Comparison of ENCODE assay signal across 14 mouse cellular contexts in the genomic region with DNA sequence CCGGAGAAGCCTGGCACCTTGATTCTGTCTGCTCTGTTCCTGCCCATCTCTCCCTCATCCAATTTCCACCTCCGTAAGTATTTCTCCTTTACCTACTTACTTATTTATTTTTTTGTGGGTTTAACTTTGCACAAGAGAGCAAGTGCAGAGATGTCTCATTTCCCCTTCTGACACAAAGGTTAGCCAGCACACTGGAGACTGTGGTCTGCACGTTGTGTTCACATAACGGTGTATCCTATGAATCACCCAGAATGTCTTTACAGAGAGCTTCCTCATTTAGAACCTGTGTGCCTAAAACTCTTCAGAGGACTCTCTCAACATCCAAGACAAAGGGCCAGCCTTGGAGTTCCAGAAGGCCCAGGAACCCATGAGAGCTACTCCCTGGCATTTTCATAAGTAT.
"Had no signal": no experiment of that assay in that cellular context is flagged by ENCODE, and none has a peak within 500 bp of the region (broad histone marks: within the 10 kb centered on the region; RNA-seq: fewer than 3 reads in every experiment).

No protein-coding gene starts in this region.

- H3K27ac ChIP-seq: limb, embryonic 15.5 days; liver, embryonic 13.5 days; midbrain, embryonic 10.5 days; neural tube, embryonic 12.5 days; stomach, embryonic 15.5 days had no signal

- H3K4me1 ChIP-seq: limb, embryonic 15.5 days; liver, embryonic 13.5 days; stomach, embryonic 15.5 days had no signal

- H3K36me3 ChIP-seq: limb, embryonic 15.5 days; liver, embryonic 13.5 days; midbrain, embryonic 10.5 days; neural tube, embryonic 12.5 days; stomach, embryonic 15.5 days had no signal

- H3K4me3 ChIP-seq: limb, embryonic 15.5 days; liver, embryonic 13.5 days; midbrain, embryonic 10.5 days; neural tube, embryonic 12.5 days; stomach, embryonic 15.5 days had no signal

- DNase-seq: kidney, adult 11 months; kidney, postnatal 10 days; kidney, postnatal 4 days; layer of hippocampus, postnatal 36 days; liver, embryonic 13.5 days; lung, adult 18-20 months; midbrain, embryonic 14.5 days; right cerebral cortex, postnatal 14 days; thymus, adult 2 months; thymus, postnatal 25 days had no signal

- H3K4me2 ChIP-seq: limb, embryonic 15.5 days; liver, embryonic 13.5 days; neural tube, embryonic 12.5 days; stomach, embryonic 15.5 days had no signal

- H3K9me3 ChIP-seq: limb, embryonic 15.5 days; liver, embryonic 13.5 days; midbrain, embryonic 10.5 days; neural tube, embryonic 12.5 days; stomach, embryonic 15.5 days had no signal

- H3K9ac ChIP-seq: limb, embryonic 15.5 days; liver, embryonic 13.5 days; neural tube, embryonic 12.5 days; stomach, embryonic 15.5 days had no signal

- H3K27me3 ChIP-seq: limb, embryonic 15.5 days; liver, embryonic 13.5 days; neural tube, embryonic 12.5 days; stomach, embryonic 15.5 days had no signal
